Mouse (Mus musculus) neural tube, embryonic 14.5 days (tissue): Measurements from ENCODE around the gene Dmrtb1. TPM values are rescaled to one million over a fixed set of nuclear protein-coding genes. Genes with fewer than 3 reads are reported as not detected.
A peak's percentile ranks its signal among the peaks of the same experiment; 100 is the strongest.

Experiments
- ATAC-seq: fragments of 200-750 bp; cut with Nextera tagmentation; 2 replicates; pipeline ENCODE4 v1.8.0; 2017; ENCODE audit warnings: low read depth, mild to moderate bottlenecking, moderate TSS enrichment, moderate library complexity
- H3K27ac ChIP-seq: fragments of 300-500 bp; sonication (generic); 2 replicates; pipeline ENCODE4 v1.5.1; 2014; ENCODE audit warnings: low read depth, mild to moderate bottlenecking, control low read depth, low read length, moderate library complexity, mixed read lengths
- H3K27me3 ChIP-seq: fragments of 300-500 bp; sonication (generic); 2 replicates; pipeline ENCODE4 v1.6.1; 2014; ENCODE audit warnings: low read length; ENCODE audit not compliant: control insufficient read depth, insufficient read depth
- H3K36me3 ChIP-seq: fragments of 300-500 bp; sonication (generic); 2 replicates; pipeline ENCODE4 v1.6.1; 2014; ENCODE audit warnings: low read length, mixed read lengths; ENCODE audit not compliant: control insufficient read depth, insufficient read depth
- H3K4me1 ChIP-seq: fragments of 300-500 bp; sonication (generic); 2 replicates; pipeline ENCODE4 v1.6.1; 2014; ENCODE audit warnings: low read length; ENCODE audit not compliant: control insufficient read depth, insufficient read depth
- H3K4me2 ChIP-seq: fragments of 300-500 bp; sonication (generic); 2 replicates; pipeline ENCODE4 v1.6.1; 2014; ENCODE audit warnings: mild to moderate bottlenecking, low read depth, low read length, control low read depth
- H3K4me3 ChIP-seq: fragments of 300-500 bp; sonication (generic); 2 replicates; pipeline ENCODE4 v1.5.1; 2014; ENCODE audit warnings: low read depth, low read length, control low read depth, mixed read lengths
- H3K9ac ChIP-seq: fragments of 300-500 bp; sonication (generic); replicated peaks from 2 replicates; pipeline ENCODE4 v1.6.1; 2014; ENCODE audit warnings: low read depth, mild to moderate bottlenecking, control low read depth, low read length, mixed read lengths
- H3K9me3 ChIP-seq: fragments of 300-500 bp; sonication (generic); 2 replicates; pipeline ENCODE4 v1.6.1; 2016; ENCODE audit warnings: low read length; ENCODE audit not compliant: control insufficient read depth
- WGBS: fragments of 180-500 bp; shearing (Covaris S2); extraction: QIAGEN DNeasy Blood & Tissue Kit; methylation state at CpG from one replicate; pipeline ENCODE4 v1.1.7; 2014; 5-methylcytosine and 5-hydroxymethylcytosine counted together
- polyA plus RNA-seq: library from polyadenylated mRNA; unstranded; fragments of >200 nt; fragmentation: Nextera tagmentation; extraction: Ambion mirVana; gene quantifications from 2 replicates; pipeline ENCODE4 v1.2.1, GENCODE M21; 2014

Gene Dmrtb1
- polyA plus RNA-seq, 1 experiment from 2014 or later: 8.1 TPM

DNA sequence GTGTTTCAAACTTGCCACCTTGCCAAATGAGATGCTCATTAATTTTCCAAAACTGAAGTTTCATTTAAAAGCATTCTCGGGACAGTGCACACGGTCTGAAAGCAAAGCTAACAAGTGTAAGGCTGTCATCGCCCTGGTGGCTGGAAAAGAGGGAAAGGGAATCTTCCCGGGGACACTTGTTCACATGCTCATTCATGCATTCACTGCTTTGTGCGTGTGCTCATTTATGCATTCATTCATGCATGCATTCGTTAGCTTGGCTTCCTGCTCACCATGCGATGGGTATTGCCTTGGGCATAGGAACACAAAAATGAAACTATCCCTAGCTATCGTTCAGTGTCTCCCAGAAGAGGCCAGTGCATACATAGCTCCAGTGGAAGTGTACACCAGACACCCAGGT lies 34.7 kb upstream of the Dmrtb1 start:
- Histone ChIP-seq H3K4me2 (no peak overlapping the region), H3K36me3 (no peaks in the 10 kb centered on the region), H3K9ac (no peak overlapping the region), H3K27me3 (no peaks in the 10 kb centered on the region), H3K27ac (no peak overlapping the region), H3K4me1 (peaks cover 23% of the 10 kb centered on the region; the same call in 1 of the 2 replicates), H3K4me3 (no peak overlapping the region), H3K9me3 (no peaks in the 10 kb centered on the region)
- 40% methylated on average over 8 of the region's 8 CpGs for WGBS
- no peak for ATAC-seq

DNA sequence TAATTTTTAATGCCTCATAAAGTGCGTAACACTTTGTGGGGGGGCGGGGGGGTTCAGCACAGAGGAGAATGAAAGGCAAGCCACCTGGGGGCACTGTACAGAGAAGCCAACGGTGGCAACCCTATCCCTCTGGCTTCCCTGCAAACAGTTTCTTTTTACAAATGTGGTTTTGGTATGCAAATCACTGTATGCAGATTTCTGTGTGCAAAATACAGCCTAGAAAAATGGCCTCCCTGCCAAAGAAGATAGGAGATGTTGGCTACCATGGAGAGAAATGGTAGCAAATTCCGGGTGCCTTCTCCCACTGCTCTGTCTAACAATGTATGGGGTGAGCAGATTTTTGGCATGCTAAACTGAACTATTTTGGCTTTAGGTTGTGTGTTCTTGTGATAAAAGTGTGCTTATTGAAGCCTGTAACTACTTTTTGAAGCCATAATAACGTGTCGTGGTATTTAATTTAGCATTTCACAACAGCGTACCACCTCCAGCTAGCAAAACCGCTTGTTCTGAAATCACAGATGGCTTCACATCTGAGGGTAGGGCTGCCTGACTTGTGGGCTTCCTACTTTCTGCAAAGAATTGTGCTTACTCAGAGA lies 33.8 kb upstream of the Dmrtb1 start:
- Histone ChIP-seq H3K36me3 (no peaks in the 10 kb centered on the region), H3K27me3 (no peaks in the 10 kb centered on the region), H3K9me3 (no peaks in the 10 kb centered on the region), H3K4me1 (peaks cover 23% of the 10 kb centered on the region; the same call in 1 of the 2 replicates), H3K4me2 (no peak overlapping the region), H3K4me3 (no peak overlapping the region), H3K9ac (no peak overlapping the region), H3K27ac (peak overlapping the region; percentile 66)
- ATAC-seq: peak; percentile 55; the same call in 1 of the 2 replicates
- WGBS: 39% methylated on average over 8 of the region's 8 CpGs

DNA sequence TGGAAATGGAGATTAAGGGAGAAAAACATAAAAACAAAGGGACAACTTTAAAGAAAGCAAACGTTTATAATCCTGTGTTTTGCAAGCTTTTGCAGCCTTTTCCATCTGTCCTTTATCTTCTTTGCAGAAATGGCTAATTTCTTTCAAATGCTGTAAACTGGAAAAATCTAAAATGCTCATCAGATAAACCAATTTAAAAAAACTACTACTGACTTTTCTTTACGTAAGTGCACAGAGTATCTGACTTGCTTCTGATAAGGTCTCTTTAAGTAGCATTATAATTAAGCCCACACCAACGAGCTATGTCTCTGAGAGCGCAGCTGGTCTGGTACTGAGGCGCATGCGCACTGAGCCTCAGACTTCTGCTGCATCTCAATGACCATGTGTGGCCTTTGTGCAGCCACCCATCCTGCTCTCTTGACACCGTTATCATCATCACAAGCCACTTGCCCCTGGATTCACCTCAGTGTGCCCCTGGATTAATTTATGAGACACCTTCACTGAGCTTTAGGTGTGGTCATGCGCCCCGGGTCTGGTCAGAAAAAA lies 32.8 kb upstream of the Dmrtb1 start:
- ATAC-seq: peak; percentile 65; the same call in 1 of the 2 replicates
- Histone ChIP-seq H3K27me3 (no peaks in the 10 kb centered on the region), H3K27ac (peak overlapping the region; percentile 64), H3K4me1 (peaks cover 23% of the 10 kb centered on the region; the same call in 1 of the 2 replicates), H3K9me3 (no peaks in the 10 kb centered on the region), H3K4me3 (no peak overlapping the region), H3K4me2 (no peak overlapping the region), H3K9ac (no peak overlapping the region), H3K36me3 (no peaks in the 10 kb centered on the region)
- WGBS: 56% methylated on average over 9 of the region's 9 CpGs

DNA sequence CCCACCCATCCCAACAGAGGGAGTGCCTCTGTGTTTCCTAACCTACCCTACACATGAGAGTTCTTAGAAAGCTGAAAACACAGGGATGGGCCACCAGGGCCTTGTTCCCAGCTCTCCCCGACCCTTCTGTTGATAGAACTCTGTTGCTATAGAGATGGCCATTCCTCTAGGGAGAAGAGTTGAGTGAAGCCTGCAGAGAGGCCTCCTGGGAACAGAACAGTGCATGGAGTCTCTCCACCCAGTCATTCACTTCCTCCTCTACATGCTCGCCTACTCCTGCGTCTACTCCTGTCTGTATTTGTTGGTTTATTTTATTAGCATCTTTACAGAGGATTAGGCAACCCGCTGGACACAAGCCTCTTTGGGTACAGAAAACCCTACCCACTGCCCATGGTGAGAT lies 22.9 kb upstream of the Dmrtb1 start:
- H3K27me3 ChIP-seq: no peaks in the 10 kb centered on the region
- no peak overlapping the region for H3K27ac ChIP-seq
- H3K9ac ChIP-seq: no peak overlapping the region
- 83% methylated on average over 4 of the region's 4 CpGs for WGBS
- no peak for ATAC-seq
- H3K4me2 ChIP-seq: no peak overlapping the region
- H3K4me3 ChIP-seq: no peak overlapping the region
- no peaks in the 10 kb centered on the region for H3K9me3 ChIP-seq
- no peaks in the 10 kb centered on the region for H3K36me3 ChIP-seq
- H3K4me1 ChIP-seq: no peaks in the 10 kb centered on the region

DNA sequence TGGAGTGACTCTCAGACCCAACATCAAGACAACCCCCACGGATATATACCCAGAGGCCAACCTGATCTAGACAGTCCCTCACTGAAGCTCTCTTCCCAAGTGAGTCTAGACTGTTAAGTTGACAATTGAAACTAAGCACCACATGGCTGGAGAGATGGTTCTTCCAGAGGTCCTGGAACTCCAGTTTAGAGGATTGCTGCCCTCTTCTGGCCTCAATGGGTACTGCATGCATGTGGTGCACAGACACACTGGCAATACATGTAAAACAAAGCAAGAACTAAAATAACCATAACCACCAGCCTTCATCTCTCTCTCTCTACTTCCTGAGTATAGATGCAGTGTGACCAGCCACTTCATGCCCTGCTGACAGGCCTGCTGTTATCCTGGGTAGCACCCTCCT lies 20.2 kb upstream of the Dmrtb1 start:
- Histone ChIP-seq H3K9me3 (no peaks in the 10 kb centered on the region), H3K9ac (no peak overlapping the region), H3K4me2 (no peak overlapping the region), H3K36me3 (no peaks in the 10 kb centered on the region), H3K27ac (no peak overlapping the region), H3K4me3 (no peak overlapping the region), H3K27me3 (no peaks in the 10 kb centered on the region), H3K4me1 (no peaks in the 10 kb centered on the region)
- WGBS: 71% methylated on average over 1 of the region's 1 CpGs
- no peak for ATAC-seq

DNA sequence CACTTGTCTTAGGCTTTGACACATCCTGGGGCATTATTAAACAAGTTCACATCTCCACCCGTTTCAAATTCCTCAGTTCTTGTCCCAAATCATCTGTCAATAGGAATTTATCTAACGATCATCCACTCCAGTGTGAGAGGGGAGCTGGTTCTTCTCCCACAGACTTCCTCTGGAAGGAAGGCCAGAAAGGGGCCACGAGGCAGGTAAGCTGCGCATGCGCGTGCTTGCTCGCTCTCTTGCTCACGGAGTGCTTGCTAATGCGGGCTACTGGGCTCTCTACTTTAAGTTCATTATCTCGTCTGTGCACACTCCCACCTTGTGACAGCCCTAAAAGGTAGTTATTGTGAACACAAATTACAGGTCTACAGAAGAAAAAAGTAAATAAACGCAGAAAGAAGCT lies 17.6 kb upstream of the Dmrtb1 start:
- no peak overlapping the region for H3K4me2 ChIP-seq
- no peak for ATAC-seq
- no peaks in the 10 kb centered on the region for H3K4me1 ChIP-seq
- no peak overlapping the region for H3K4me3 ChIP-seq
- no peak overlapping the region for H3K27ac ChIP-seq
- WGBS: 88% methylated on average over 11 of the region's 11 CpGs
- H3K9ac ChIP-seq: no peak overlapping the region
- H3K9me3 ChIP-seq: no peaks in the 10 kb centered on the region
- H3K27me3 ChIP-seq: no peaks in the 10 kb centered on the region
- no peaks in the 10 kb centered on the region for H3K36me3 ChIP-seq

DNA sequence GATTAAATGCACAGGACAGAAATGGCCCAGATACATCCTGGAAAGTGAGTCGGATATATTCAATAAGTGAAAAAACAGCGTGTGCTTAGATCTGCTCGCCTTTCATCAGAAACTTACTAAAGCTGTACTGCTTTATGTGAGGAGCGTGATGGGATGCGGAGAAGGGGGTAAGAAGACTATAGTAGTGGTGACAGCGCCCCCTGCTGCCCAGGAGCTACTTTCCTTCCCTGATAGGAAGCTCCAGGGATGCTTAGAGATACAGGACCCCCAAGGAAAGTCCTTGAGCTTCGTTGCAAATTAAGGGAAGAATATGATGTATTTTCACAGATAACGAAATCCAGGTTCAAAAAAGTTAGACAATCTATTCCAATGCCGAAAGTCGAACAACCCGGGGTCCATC lies 17.1 kb upstream of the Dmrtb1 start:
- H3K9ac ChIP-seq: no peak overlapping the region
- 29% methylated on average over 11 of the region's 11 CpGs for WGBS
- H3K9me3 ChIP-seq: no peaks in the 10 kb centered on the region
- no peak for ATAC-seq
- no peaks in the 10 kb centered on the region for H3K4me1 ChIP-seq
- H3K4me2 ChIP-seq: no peak overlapping the region
- H3K4me3 ChIP-seq: no peak overlapping the region
- H3K36me3 ChIP-seq: no peaks in the 10 kb centered on the region
- no peaks in the 10 kb centered on the region for H3K27me3 ChIP-seq
- no peak overlapping the region for H3K27ac ChIP-seq

DNA sequence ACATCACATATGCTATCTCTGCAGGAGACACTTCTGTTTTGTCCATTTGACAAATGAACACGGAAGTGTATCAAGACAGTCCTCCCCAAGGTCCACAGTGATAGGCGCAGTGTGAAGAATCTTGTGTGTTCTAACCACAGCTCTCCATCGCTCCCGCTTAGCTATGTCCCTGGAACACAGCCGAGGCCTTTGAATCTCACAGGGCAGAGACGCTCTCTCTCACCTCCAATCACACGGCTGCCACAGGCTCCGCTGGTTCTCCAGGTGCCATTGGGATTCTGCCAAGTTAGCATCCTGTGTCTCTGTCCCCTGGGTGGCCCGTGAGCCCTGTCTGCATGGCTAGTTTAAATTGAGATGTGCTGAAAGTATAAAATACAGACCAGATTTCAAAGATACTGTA lies 15.2 kb upstream of the Dmrtb1 start:
- Histone ChIP-seq H3K9ac (no peak overlapping the region), H3K27me3 (no peaks in the 10 kb centered on the region), H3K36me3 (no peaks in the 10 kb centered on the region), H3K4me1 (no peaks in the 10 kb centered on the region), H3K9me3 (no peaks in the 10 kb centered on the region), H3K4me3 (no peak overlapping the region), H3K4me2 (no peak overlapping the region), H3K27ac (no peak overlapping the region)
- 63% methylated on average over 9 of the region's 9 CpGs for WGBS
- ATAC-seq: no peak

DNA sequence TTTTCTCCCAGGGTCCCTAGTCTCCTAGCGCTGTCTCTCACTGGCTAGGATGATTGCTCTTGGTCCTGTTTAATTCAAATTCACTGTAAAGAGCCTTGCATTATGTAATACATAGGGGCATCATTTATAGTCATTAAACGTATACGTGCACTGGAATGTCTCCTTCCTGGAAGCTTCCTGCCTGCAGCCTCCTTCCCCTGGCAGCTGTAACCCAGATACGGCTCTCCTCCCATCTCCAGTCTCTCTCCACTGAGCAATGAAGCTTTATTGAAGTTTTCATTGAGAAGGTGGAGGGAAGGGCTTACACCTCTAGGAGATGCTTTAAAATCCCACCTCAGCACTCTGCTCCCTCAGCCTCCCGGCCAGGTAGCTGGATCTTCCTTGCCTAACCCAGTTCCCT lies 9.8 kb upstream of the Dmrtb1 start:
- H3K4me2 ChIP-seq: no peak overlapping the region; the same call in 1 of the 2 replicates
- peak overlapping the region; percentile 52 for H3K27ac ChIP-seq
- no peak overlapping the region for H3K9ac ChIP-seq
- H3K4me1 ChIP-seq: peaks cover 8% of the 10 kb centered on the region; the same call in 1 of the 2 replicates
- WGBS: 36% methylated on average over 5 of the region's 5 CpGs
- ATAC-seq: no peak
- H3K27me3 ChIP-seq: no peaks in the 10 kb centered on the region
- H3K36me3 ChIP-seq: no peaks in the 10 kb centered on the region
- H3K9me3 ChIP-seq: no peaks in the 10 kb centered on the region
- no peak overlapping the region for H3K4me3 ChIP-seq
